ENCODE assay signal across 8 mouse cellular contexts in genomic region chr11:69621571-69622268, GRCm38 (mm10). TPM values are rescaled to one million over a fixed set of nuclear protein-coding genes. Genes with fewer than 3 reads are reported as not detected.
DNase-seq lines count a peak whose midpoint lies in the region; ATAC-seq and TF ChIP-seq lines count a peak whose summit lies in the region.

Gene Sat2 (plus strand): TSS chr11:69622024.

- H3K27ac ChIP-seq in forebrain, embryonic 12.5 days = peak within 1 kb of the TSS; percentile 59; the same call in 1 of the 2 replicates
- H3K27ac ChIP-seq in midbrain, embryonic 10.5 days (replicated peaks) = peak within 1 kb of the TSS; percentile 93

- no peak for TF ChIP-seq CTCF in brain, embryonic 14.5 days (IDR thresholded peaks at IDR 0.05; ENCODE audit: borderline replicate concordance, extremely low read depth, insufficient read depth, insufficient read length)

- peak; percentile 85 for ATAC-seq in forebrain, embryonic 12.5 days (ENCODE audit: low FRiP score)

- no peaks in the 10 kb centered on the region for H3K9me3 ChIP-seq in forebrain, embryonic 12.5 days
- no peaks in the 10 kb centered on the region for H3K9me3 ChIP-seq in midbrain, embryonic 10.5 days (replicated peaks)

- H3K36me3 ChIP-seq in forebrain, embryonic 12.5 days (replicated peaks) = no peaks in the 10 kb centered on the region
- H3K36me3 ChIP-seq in midbrain, embryonic 10.5 days = no peaks in the 10 kb centered on the region

- peak within 1 kb of the TSS; percentile 73 for H3K9ac ChIP-seq in forebrain, embryonic 12.5 days

- H3K4me3 ChIP-seq in forebrain, embryonic 12.5 days (replicated peaks) = peak within 1 kb of the TSS; percentile 47
- peak within 1 kb of the TSS; percentile 59 for H3K4me3 ChIP-seq in midbrain, embryonic 10.5 days

- H3K27me3 ChIP-seq in forebrain, embryonic 12.5 days = no peaks in the 10 kb centered on the region
- H3K27me3 ChIP-seq in midbrain, embryonic 10.5 days (ENCODE audit: low read depth, poor library complexity, severe bottlenecking) = peaks cover 10% of the 10 kb centered on the region; the same call in 1 of the 2 replicates

- H3K4me1 ChIP-seq in forebrain, embryonic 12.5 days = peaks cover 15% of the 10 kb centered on the region
- peaks cover 29% of the 10 kb centered on the region for H3K4me1 ChIP-seq in midbrain, embryonic 10.5 days

- TF ChIP-seq POLR2A in brain, embryonic 14.5 days (IDR thresholded peaks at IDR 0.05; ENCODE audit: borderline replicate concordance, extremely low read depth, insufficient read depth, insufficient read length, poor library complexity, severe bottlenecking) = peak; percentile 26; the same call in 1 of the 2 replicates

- DNase-seq in adrenal gland, adult (ENCODE audit: inconsistent age in 2 of 2, low spot score in 1 of 2) = peak; percentile 64 to 89
- no peak for DNase-seq in adrenal gland, adult 8-10 months
- peak; percentile 95 for DNase-seq in brain, embryonic 14.5 days (ENCODE audit: low read depth)
- peak; percentile 34 for DNase-seq in heart, postnatal 25 days (ENCODE audit: low spot score)
- peak; percentile 31 to 49 for DNase-seq in layer of hippocampus, postnatal 25 days (ENCODE audit: extremely low spot score in 1 of 2, low spot score in 1 of 2)
- DNase-seq in midbrain, embryonic 10.5 days (ENCODE audit: low spot score) = peak; percentile 87
- DNase-seq in urinary bladder, postnatal 4 days (ENCODE audit: low spot score in 2 of 2) = peak; percentile 61 to 67

- intact Hi-C loops in heart, postnatal 25 days (cut with DNase I) = no loop called here

- under 1% methylated on average over 20 of the region's 20 CpGs for WGBS in forebrain, embryonic 12.5 days
- WGBS in midbrain, embryonic 10.5 days = 2% methylated on average over 20 of the region's 20 CpGs

- peak within 1 kb of the TSS; percentile 73 for H3K4me2 ChIP-seq in forebrain, embryonic 12.5 days

RNA-seq across cellular contexts. Expression of gene Sat2, which starts in this region (rescaled TPM):
- total RNA-seq in adrenal gland, adult 8-10 months (2022) = 10 to 100 TPM in 2 of 4 experiments, 1 to 10 TPM in 2; 7.3 to 17.8 (median 12.8) TPM
- 13.7 and 17.8 TPM in 2 replicates for polyA plus RNA-seq in brain, embryonic 14.5 days (2012; rRNA removed)
- polyA plus RNA-seq in forebrain, embryonic 12.5 days (2016; fragmentation: Nextera tagmentation; extraction: Ambion mirVana) = 15.8 and 21.5 TPM in 2 replicates
- total RNA-seq in heart, postnatal 25 days (2021) = 1 to 10 TPM; 2.3 to 2.5 TPM
- total RNA-seq in layer of hippocampus, postnatal 25 days (2021) = 10 to 100 TPM; 15.5 to 15.8 TPM
- 16.1 and 20.6 TPM in 2 replicates for polyA plus RNA-seq in midbrain, embryonic 10.5 days (2016; fragmentation: Nextera tagmentation; extraction: Ambion mirVana)
